Mouse (Mus musculus): ENCODE measurements at regions not wholly inside any gene's neighbourhood (a gene's known extent, or its start where the extent isn't known, plus 50 kb on each side); places are given as distances from the start of the nearest gene placed in this dataset.

- no peak for DNase-seq
Observed at GRCm38 (mm10) chr14:54097026-54097425, 156.9 kb downstream of the Dad1 start.

- no peak for DNase-seq
Observed at GRCm38 (mm10) chr14:54092444-54092843, 161.5 kb downstream of the Dad1 start.

- DNase-seq: peak; percentile 37
Observed at GRCm38 (mm10) chr14:54086660-54087059, 167.2 kb downstream of the Dad1 start.

- no peak for DNase-seq
Observed at GRCm38 (mm10) chr14:54074659-54075058, 179.2 kb downstream of the Dad1 start.

DNA sequence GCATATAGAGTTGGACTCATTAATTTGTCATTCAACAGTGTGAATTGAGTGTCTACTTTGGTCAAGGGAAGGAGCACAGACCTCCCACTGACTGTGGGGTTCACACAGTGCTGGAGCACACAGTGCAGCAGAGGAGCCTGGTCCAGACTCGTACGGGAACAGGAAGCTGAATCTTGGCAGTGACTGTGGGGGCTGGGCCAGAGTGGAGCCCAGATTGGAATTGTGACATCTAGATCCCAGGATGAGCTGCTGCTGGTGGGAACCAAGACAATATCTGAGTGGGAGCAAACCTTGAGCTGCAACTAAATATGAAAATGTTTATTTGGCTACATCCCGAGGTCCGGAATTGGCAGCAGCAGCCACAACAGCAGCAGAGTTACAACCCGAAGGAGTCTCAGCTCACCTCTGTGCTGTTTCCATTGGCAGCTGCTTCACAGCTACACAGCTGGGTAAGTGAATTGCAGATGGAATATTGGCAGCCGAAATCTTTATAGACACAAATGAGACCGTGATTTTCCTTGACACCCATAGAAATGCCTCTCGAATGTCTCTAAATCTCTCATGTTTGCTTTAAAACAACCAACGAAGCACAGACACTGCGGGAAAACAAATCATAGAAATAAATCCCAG is 181.5 kb downstream of the Dad1 start:
- DNase-seq: no peak

DNA sequence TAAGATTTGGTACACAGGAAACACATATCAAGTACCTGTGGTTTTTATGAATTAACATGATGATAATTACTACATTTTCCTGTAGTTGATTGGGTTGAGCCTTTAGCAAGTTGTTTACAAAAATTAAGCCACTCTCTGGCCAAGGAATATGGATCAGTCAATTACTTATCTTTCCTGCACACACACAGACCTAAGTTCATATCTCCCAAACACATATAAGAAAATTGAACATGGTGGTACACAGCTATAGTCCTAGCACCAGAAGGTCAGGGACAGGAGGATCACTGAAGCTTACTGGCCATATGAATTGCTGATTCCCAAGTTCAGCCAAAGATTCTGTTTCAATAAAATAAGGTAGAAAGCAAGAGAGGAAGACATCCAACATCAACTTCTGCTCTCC is 183.7 kb downstream of the Dad1 start:
- DNase-seq: no peak

GRCm38 (mm10) chr14:54068684-54069083 is 185.2 kb downstream of the Dad1 start:
- DNase-seq: no peak

- no peak for DNase-seq
Observed at GRCm38 (mm10) chr14:54065466-54065865, 188.4 kb downstream of the Dad1 start.

- peak; percentile 73 for DNase-seq
Observed at GRCm38 (mm10) chr14:54064541-54065402, 189.1 kb downstream of the Dad1 start.

DNA sequence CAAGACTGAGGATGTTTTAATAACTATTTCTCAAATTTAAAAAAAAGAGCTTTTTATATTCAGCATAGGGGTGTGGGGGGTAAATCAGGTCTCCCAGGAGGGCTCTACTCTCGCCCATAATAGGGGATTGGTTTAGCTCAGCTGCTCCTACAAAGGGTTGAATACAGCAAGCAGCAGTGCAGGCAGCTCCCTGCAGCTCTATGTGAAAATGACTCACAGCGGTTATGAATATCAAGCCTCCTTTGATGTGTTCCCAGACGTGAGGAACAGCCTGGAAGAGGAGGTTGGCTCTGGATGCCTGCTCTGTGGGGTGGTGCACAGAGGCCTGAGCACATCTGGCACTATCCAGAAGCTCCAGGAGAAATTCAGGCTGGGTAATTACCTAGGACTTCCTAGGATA is 192.3 kb downstream of the Dad1 start:
- DNase-seq: no peak

- peak; percentile 75 for DNase-seq
Observed at GRCm38 (mm10) chr14:54059776-54060175, 194.1 kb downstream of the Dad1 start.

DNA sequence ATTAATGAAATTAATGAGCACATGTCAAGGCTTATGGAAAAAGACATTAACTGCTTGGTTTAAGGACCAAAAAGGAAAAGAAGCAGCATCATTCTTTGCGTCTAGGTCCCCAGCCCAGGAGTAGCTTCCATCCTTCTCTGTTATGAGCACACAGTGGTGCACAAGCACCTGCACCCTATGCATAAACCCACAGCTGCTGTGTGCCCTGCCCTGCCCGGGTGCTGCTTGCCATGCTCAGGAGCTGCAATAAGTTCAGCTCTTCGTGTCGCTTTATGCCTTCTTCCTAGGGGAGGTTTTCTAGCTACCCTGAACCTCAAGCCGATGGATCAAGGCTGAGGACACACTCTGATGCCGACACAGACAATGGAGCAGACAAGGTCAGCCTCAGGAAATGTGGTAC is 194.8 kb downstream of the Dad1 start:
- DNase-seq: no peak

DNA sequence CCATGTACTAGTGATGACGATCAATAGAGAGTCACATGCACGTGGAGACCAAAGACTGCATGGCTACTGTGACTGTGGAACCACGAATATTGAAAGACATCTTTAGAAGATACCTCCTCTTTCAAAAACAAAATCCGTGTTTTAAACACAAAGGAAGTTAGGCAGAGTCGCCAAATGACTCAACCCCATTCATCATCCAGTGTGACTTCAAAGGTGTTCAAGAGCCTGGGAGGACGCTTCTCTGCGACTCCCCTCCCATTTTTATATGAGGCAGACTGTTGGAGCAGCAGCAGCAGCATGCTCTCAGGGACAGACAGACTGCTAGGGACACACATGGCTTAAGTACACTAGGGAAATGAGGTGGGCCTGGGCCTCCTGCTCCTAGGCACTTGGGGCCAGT is 197.2 kb downstream of the Dad1 start:
- no peak for DNase-seq

DNA sequence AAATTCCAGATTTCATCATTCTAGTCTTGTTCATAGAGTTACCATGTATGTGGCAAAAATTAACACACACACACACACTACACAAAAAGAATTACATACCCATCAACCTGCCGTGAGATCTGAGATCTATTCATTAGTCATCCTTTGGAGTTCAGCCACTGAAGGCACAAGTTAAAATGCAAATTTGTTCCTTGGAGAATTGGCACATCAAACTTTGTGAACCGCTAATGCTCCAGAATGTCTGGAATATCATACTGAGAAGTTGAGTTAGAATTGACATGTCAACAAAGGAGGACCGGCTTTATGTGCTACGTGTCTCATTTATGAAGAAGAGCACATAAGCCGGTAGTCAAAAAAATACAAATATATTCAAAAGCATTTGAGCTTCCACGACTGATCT is 198.5 kb downstream of the Dad1 start:
- no peak for DNase-seq

DNA sequence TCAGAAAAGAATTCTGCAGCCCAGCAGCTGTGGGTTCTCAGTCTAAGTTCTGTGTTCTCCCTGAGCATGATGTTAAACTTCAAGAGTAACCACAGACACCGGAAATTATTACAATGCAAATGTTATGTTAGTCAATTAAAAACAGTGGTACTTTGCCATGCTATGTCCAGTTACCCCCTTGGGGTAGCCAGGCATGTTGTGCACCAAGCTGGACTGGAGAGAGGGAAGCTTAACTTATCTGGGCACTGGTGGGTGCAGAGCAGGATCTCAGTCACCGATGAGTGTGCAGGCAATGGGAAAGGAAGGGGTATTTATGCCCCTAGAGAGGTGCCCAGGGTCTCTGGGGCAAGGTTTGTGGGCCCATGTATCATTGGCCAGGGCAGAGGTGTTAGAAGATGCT is 211.6 kb downstream of the Dad1 start:
- no peak for DNase-seq

DNA sequence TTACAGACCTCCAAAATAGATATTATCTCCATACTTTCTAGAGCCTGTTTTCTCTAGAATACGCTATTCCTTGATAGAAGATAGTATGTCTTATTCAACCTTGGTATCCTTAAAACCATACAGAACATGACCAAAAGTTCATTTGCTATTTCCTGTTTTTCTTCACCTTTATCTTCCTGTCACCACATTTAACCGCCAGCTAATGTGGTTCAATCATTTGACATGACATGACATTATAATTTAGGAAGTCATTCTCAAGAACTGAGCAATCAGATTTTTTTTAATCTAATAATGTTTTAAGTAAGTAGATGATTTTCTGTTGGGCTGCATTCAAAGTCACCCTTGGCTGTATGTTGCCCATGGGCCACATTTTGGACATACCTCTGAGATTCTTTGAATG is 213.3 kb downstream of the Dad1 start:
- no peak for DNase-seq

DNA sequence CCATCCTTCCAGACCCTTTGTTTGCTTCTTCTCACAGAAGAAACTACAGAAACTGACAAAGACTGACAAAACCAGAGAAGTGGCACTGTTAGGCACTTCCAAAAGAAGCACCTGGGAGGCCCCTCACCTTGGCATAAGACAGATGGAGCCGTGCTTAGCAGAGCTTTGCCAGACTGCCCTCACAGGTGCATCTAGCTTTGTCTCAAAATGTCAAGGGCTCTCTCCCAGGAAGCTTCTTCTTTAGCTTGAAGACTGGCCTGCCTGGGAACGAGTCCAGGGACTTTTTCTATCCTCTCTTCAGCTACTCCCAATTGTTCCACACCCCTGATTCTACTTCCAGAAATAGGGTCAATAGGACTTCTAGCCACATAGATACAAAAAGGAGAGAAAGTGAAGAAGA is 219.4 kb downstream of the Dad1 start:
- DNase-seq: no peak

GRCm38 (mm10) chr14:54023552-54023951 is 230.4 kb downstream of the Dad1 start:
- no peak for DNase-seq

DNA sequence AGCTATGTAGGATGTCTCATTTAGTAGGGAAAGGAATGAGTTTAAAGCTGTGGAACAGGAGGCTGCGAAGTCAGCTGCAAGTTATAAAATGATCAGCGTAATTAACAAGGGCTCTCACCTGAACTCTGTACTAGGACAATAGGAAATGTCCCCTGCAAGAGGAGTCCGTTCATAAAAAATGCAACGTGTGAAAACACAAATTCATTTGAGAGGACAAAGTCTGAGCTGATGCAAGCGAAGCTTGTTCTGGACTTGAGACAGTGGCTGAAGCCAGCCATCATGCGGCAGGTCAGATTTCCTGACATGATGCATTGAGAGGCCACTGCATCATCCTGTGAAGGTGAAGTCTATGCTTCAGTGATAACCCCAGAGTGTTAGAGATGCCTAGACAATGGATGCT is 232.5 kb downstream of the Dad1 start:
- no peak for DNase-seq

- DNase-seq: no peak
Observed at GRCm38 (mm10) chr14:54014628-54015027, 239.3 kb downstream of the Dad1 start.

DNA sequence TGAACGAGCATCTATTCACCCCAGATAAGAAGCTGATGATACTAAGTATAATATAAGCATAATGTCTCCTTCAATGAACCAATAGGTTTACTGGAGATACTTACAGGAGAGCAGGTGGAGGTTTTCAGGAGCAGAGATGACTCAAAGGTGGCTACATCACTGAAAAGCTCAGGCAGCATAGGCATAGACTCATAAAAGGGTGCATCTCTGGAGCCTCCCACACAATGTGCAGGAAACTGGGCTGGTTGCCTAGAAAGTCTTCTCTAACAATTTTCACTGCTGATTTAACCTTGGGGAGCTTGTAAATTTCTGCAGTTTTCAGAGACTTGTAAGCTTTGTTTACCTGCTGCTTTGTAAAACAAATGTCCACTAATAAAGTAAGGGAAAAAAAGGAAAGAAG is 251.8 kb downstream of the Dad1 start:
- DNase-seq: no peak

- no peak for DNase-seq
Observed at GRCm38 (mm10) chr14:54000527-54000926, 253.4 kb downstream of the Dad1 start.

- no peak for DNase-seq
Observed at GRCm38 (mm10) chr14:53993427-53993826, 260.5 kb downstream of the Dad1 start.

- DNase-seq: no peak
Observed at GRCm38 (mm10) chr14:53992712-53993286, 261.1 kb downstream of the Dad1 start.

Data from right cerebral cortex, postnatal 14 days (tissue).